Mouse (Mus musculus) liver, embryonic 15.5 days (tissue): ENCODE results near the gene Isyna1. TPM values are rescaled to one million over a fixed set of nuclear protein-coding genes. Genes with fewer than 3 reads are reported as not detected.

ENCODE experiments used
- ATAC-seq: fragments of 200-750 bp; cut with Nextera tagmentation; 2 replicates; pipeline ENCODE4 v1.8.0; 2017; ENCODE audit warnings: moderate number of reproducible peaks, mild to moderate bottlenecking, moderate library complexity; ENCODE audit not compliant: insufficient read depth
- H3K27ac ChIP-seq: fragments of 300-500 bp; sonication (generic); replicated peaks from 2 replicates; pipeline ENCODE4 v1.5.1; 2015; ENCODE audit warnings: mild to moderate bottlenecking, inconsistent platforms
- H3K27me3 ChIP-seq: fragments of 300-500 bp; sonication (generic); 2 replicates; pipeline ENCODE4 v1.6.1; 2015; ENCODE audit warnings: mild to moderate bottlenecking, inconsistent platforms
- H3K36me3 ChIP-seq: fragments of 300-500 bp; sonication (generic); replicated peaks from 2 replicates; pipeline ENCODE4 v1.6.1; 2015; ENCODE audit warnings: moderate library complexity, mild to moderate bottlenecking, inconsistent platforms
- H3K4me1 ChIP-seq: fragments of 300-500 bp; sonication (generic); replicated peaks from 2 replicates; pipeline ENCODE4 v1.6.1; 2015; ENCODE audit warnings: inconsistent platforms
- H3K4me2 ChIP-seq: fragments of 300-500 bp; sonication (generic); 2 replicates; pipeline ENCODE4 v1.6.1; 2015; ENCODE audit warnings: moderate library complexity, mild to moderate bottlenecking, inconsistent platforms
- H3K4me3 ChIP-seq: fragments of 300-500 bp; sonication (generic); replicated peaks from 2 replicates; pipeline ENCODE4 v1.5.1; 2015; ENCODE audit warnings: mild to moderate bottlenecking, inconsistent platforms
- H3K9ac ChIP-seq: fragments of 300-500 bp; sonication (generic); 2 replicates; pipeline ENCODE4 v1.6.1; 2015; ENCODE audit warnings: moderate library complexity, mild to moderate bottlenecking, inconsistent platforms
- H3K9me3 ChIP-seq: fragments of 300-500 bp; sonication (generic); replicated peaks from 2 replicates; pipeline ENCODE4 v1.6.1; 2016; ENCODE audit warnings: inconsistent platforms
- WGBS: fragments of 180-500 bp; shearing (Covaris S2); methylation state at CpG from one replicate; pipeline ENCODE4 v1.1.7; 2015; ENCODE audit warnings: mixed read lengths; ENCODE audit not compliant: insufficient replicate concordance; 5-methylcytosine and 5-hydroxymethylcytosine counted together
- polyA plus RNA-seq: library from polyadenylated mRNA; unstranded; fragments of >200 nt; fragmentation: Nextera tagmentation; extraction: Ambion mirVana; gene quantifications from 2 replicates; pipeline ENCODE4 v1.2.1, GENCODE M21; 2015

The Isyna1 gene
- polyA plus RNA-seq, result 43.2 and 44.7 TPM in 2 replicates

DNA sequence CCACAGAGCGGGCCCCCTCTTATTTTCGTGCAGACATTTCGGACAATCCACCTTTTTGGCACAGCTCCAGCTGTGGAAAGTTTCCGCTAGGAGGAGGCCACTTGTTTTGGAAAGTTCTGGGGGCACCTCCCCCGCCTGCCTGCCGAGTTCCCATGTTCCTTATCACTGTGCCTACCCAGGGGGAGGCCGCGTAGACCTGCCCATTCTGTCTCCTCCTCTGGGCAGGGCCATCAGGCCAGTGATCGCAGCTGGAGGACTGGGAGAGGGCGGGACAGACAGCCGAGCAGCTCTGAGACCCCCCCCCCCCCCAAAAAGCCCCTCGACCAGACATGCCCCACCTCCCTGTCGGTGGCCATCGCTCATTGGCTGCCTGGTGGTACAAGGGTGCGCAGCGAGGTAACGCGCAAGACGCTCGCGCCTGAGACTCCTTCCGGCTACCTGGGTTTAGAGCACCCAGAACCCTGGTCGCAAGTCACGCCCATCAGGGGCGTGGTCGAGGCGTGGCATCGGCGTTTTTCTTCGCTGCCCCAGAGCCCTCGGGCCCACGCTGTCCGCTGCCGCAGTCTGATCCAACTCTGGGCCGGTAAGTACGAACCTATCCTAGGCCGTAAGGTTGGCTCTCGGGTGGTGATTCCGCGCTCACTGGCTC is at the start of gene Isyna1:
Gene Isyna1, plus strand, starts transcription at position 413 of the 649 bp plus-strand sequence.
- peak; percentile 86 for ATAC-seq
- peaks cover 73% of the 10 kb centered on the region for H3K4me1 ChIP-seq
- H3K36me3 ChIP-seq, result peaks cover 57% of the 10 kb centered on the region
- peak within 1 kb of the TSS; percentile 99 for H3K4me2 ChIP-seq
- no peaks in the 10 kb centered on the region for H3K9me3 ChIP-seq
- no peaks in the 10 kb centered on the region for H3K27me3 ChIP-seq
- peak within 1 kb of the TSS; percentile 60 for H3K9ac ChIP-seq
- peak within 1 kb of the TSS; percentile 76 for H3K27ac ChIP-seq
- WGBS, result under 1% methylated on average over 40 of the region's 40 CpGs
- peak within 1 kb of the TSS; percentile 65 for H3K4me3 ChIP-seq

DNA sequence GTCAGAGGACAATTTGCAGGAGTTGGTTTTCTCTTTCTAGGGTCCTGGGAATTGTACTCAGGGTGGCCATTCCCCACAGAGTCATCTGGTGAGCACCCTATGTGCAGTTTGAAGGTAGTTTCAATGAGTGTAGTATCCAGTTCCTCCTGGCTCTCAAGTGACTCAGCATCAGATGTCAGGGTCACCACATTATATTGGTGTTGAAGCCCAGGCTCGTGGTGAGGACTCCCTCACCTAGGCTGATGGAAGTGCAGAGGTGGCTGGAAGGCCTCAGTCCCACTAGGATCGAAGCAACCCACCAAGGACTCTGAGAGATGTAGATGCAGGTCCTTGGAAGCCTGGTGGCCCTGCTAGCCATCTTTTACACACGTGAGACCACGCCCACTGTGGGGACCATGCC is 47.8 kb upstream of the Isyna1 start:
- no peak overlapping the region for H3K9ac ChIP-seq
- WGBS, result 42% methylated on average over 4 of the region's 4 CpGs
- no peak overlapping the region; the same call in 1 of the 2 replicates for H3K27ac ChIP-seq
- H3K4me1 ChIP-seq, result peaks cover 89% of the 10 kb centered on the region
- no peaks in the 10 kb centered on the region for H3K9me3 ChIP-seq
- no peaks in the 10 kb centered on the region for H3K27me3 ChIP-seq
- no peak for ATAC-seq
- H3K4me3 ChIP-seq, result no peak overlapping the region
- H3K36me3 ChIP-seq, result peaks cover 3% of the 10 kb centered on the region; the same call in 1 of the 2 replicates
- H3K4me2 ChIP-seq, result no peak overlapping the region

DNA sequence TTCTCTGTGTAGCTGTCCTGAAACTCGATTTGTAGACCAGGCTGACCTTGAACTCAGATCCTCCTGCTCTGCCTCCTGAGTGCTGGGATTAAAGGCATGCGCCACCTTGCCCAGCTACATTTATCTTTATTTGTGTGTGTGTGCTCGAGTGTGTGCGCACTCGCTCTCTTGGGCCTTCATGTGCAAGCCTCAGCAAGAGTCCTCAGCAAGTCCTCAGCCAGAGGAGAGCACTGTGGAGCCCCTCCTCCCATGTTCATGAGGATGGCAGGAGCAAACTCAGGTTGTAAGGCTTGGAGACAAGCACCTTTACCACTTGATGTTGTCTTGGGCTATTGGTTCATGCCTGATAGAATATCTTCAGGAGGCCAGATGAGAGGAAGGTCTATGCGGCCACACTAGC is 46.4 kb upstream of the Isyna1 start:
- Histone ChIP-seq H3K4me1 (peaks cover 90% of the 10 kb centered on the region), H3K27ac (no peak overlapping the region), H3K36me3 (peaks cover 3% of the 10 kb centered on the region; the same call in 1 of the 2 replicates), H3K9me3 (no peaks in the 10 kb centered on the region), H3K4me3 (no peak overlapping the region), H3K27me3 (no peaks in the 10 kb centered on the region), H3K9ac (no peak overlapping the region), H3K4me2 (no peak overlapping the region)
- 70% methylated on average over 6 of the region's 6 CpGs for WGBS
- ATAC-seq, result no peak

GRCm38 (mm10) chr8:70549412-70550184 is 44.6 kb upstream of the Isyna1 start:
- Histone ChIP-seq H3K27ac (no peak overlapping the region), H3K4me1 (peaks cover 89% of the 10 kb centered on the region), H3K9ac (no peak overlapping the region), H3K36me3 (peaks cover 3% of the 10 kb centered on the region; the same call in 1 of the 2 replicates), H3K4me2 (no peak overlapping the region), H3K9me3 (no peaks in the 10 kb centered on the region), H3K4me3 (no peak overlapping the region), H3K27me3 (no peaks in the 10 kb centered on the region)
- 55% methylated on average over 10 of the region's 10 CpGs for WGBS
- no peak for ATAC-seq

GRCm38 (mm10) chr8:70551558-70552161 is 42.5 kb upstream of the Isyna1 start:
- no peak overlapping the region for H3K4me2 ChIP-seq
- 29% methylated on average over 3 of the region's 3 CpGs for WGBS
- H3K4me1 ChIP-seq, result peaks cover 88% of the 10 kb centered on the region
- peaks cover 3% of the 10 kb centered on the region; the same call in 1 of the 2 replicates for H3K36me3 ChIP-seq
- no peaks in the 10 kb centered on the region for H3K9me3 ChIP-seq
- H3K27ac ChIP-seq, result peak overlapping the region; percentile 14; the same call in 1 of the 2 replicates
- no peak for ATAC-seq
- H3K9ac ChIP-seq, result no peak overlapping the region
- H3K27me3 ChIP-seq, result no peaks in the 10 kb centered on the region
- H3K4me3 ChIP-seq, result no peak overlapping the region

GRCm38 (mm10) chr8:70552836-70553235 is 41.3 kb upstream of the Isyna1 start:
- H3K9ac ChIP-seq, result no peak overlapping the region
- H3K4me3 ChIP-seq, result no peak overlapping the region
- H3K36me3 ChIP-seq, result peaks cover 7% of the 10 kb centered on the region; the same call in 1 of the 2 replicates
- 0 out of 2 replicates have a peak overlapping the region, but pooled peaks have one; percentile 1 for H3K27ac ChIP-seq
- no peak overlapping the region for H3K4me2 ChIP-seq
- no peaks in the 10 kb centered on the region for H3K27me3 ChIP-seq
- ATAC-seq, result no peak
- no peaks in the 10 kb centered on the region for H3K9me3 ChIP-seq
- 20% methylated on average over 1 of the region's 1 CpGs for WGBS
- peaks cover 91% of the 10 kb centered on the region for H3K4me1 ChIP-seq

- H3K4me2 ChIP-seq, result no peak overlapping the region
- no peak overlapping the region for H3K4me3 ChIP-seq
- peak overlapping the region; percentile 77; the same call in 1 of the 2 replicates for H3K27ac ChIP-seq
- ATAC-seq, result no peak
- H3K36me3 ChIP-seq, result peaks cover 7% of the 10 kb centered on the region; the same call in 1 of the 2 replicates
- peaks cover 91% of the 10 kb centered on the region for H3K4me1 ChIP-seq
- H3K27me3 ChIP-seq, result no peaks in the 10 kb centered on the region
- no peak overlapping the region for H3K9ac ChIP-seq
- H3K9me3 ChIP-seq, result no peaks in the 10 kb centered on the region
Measured at GRCm38 (mm10) chr8:70553740-70554139, 40.4 kb upstream of the Isyna1 start.

DNA sequence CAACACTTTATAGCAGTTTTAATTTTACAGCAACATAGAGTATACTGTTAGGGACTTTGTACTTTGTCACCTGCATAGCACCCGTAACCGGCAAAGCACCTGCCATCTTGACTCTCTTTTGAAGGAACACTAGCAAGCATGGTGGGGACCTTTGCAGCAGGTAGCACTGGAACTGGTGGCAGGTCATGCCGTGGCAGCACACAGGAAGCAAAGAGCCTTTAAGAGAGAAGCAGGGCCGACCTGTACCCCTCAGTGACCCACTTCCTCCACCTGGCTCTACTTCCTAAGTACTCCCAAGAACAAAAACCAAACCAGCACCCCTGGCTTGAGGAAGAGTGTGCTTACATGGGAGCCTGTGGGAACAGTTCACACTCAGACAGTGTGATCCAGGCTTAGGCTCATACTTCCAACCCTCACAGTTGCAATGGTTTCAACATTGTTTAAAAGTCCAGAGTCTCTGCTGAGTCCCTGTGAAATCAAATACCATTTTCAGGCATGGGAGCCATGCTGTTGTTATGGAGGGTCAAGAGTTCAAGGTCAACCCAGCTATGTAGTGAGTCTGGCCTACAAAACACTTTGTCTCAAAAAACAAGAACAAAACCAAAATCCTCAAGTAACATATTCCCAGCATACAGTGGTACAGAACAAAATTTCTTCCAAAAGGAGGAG is 39.0 kb upstream of the Isyna1 start:
- H3K4me2 ChIP-seq, result no peak overlapping the region; the same call in 1 of the 2 replicates

GRCm38 (mm10) chr8:70558334-70558733 is 35.8 kb upstream of the Isyna1 start:
- no peak overlapping the region for H3K9ac ChIP-seq
- WGBS, result 15% methylated on average over 4 of the region's 4 CpGs

More for the DNA sequence above, 39.0 kb upstream of the Isyna1 start:
- Histone ChIP-seq H3K9ac (no peak overlapping the region), H3K9me3 (no peaks in the 10 kb centered on the region), H3K27me3 (no peaks in the 10 kb centered on the region), H3K4me1 (peaks cover 93% of the 10 kb centered on the region), H3K4me3 (no peak overlapping the region), H3K27ac (peak overlapping the region; percentile 77), H3K36me3 (peaks cover 7% of the 10 kb centered on the region; the same call in 1 of the 2 replicates)
- peak; percentile 51 for ATAC-seq
- 59% methylated on average over 4 of the region's 4 CpGs for WGBS

GRCm38 (mm10) chr8:70558983-70559382 is 35.2 kb upstream of the Isyna1 start:
- Histone ChIP-seq H3K4me3 (no peak overlapping the region), H3K27ac (peak overlapping the region; percentile 53; the same call in 1 of the 2 replicates), H3K36me3 (peaks cover 8% of the 10 kb centered on the region; the same call in 1 of the 2 replicates), H3K9me3 (no peaks in the 10 kb centered on the region), H3K4me2 (no peak overlapping the region), H3K4me1 (peaks cover 96% of the 10 kb centered on the region), H3K27me3 (no peaks in the 10 kb centered on the region), H3K9ac (no peak overlapping the region)
- 56% methylated on average over 3 of the region's 3 CpGs for WGBS
- no peak for ATAC-seq

More at GRCm38 (mm10) chr8:70558334-70558733, 35.8 kb upstream of the Isyna1 start:
- ATAC-seq, result no peak
- no peaks in the 10 kb centered on the region for H3K27me3 ChIP-seq
- peaks cover 8% of the 10 kb centered on the region; the same call in 1 of the 2 replicates for H3K36me3 ChIP-seq
- no peaks in the 10 kb centered on the region for H3K9me3 ChIP-seq
- no peak overlapping the region for H3K4me2 ChIP-seq
- H3K4me1 ChIP-seq, result peaks cover 97% of the 10 kb centered on the region
- no peak overlapping the region for H3K4me3 ChIP-seq
- H3K27ac ChIP-seq, result peak overlapping the region; percentile 53; the same call in 1 of the 2 replicates
